ENCODE assay signal across 8 mouse cellular contexts in the genomic region with DNA sequence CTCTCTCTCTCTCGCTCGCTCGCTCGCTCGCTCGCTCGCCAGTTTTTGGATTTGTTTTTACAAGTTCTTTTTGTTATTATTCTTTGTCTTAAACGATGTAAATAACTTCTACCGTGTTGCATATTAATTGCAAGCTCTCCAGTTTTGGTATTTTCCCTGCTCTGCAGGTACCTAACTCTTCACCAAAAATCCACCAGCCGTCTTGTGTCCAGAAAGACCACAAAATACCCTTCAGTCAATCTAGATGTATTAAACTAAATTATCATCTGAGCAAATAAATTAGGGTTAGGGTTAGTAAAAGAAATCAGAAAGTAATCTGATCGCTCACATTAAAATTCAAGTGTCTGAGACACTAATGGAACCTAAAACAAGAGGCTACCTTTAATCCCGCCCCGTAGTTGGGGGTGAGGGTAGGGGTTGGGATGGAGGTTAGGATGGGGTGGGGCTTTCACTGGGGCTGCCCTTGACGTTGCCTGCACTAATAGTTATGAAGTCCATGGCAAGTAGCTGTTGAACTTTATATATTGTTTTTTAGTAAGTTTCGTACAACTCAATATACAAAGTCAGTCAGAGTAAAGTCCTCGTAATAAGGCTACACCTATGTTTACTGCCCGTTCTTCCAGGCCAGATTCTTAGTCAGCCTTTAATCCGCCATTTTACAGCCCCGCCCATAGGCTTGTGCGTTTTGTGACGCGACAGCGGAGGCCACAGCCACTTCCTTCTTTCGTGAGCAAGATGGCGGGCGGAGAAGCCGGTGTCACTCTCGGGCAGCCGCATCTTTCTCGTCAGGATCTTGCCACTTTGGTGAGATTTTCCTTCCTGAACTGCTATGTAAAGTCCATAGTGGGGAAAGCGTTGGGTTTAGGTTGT. TPM values are rescaled to one million over a fixed set of nuclear protein-coding genes. Genes with fewer than 3 reads are reported as not detected.
DNase-seq lines count a peak whose midpoint lies in the region; ATAC-seq and TF ChIP-seq lines count a peak whose summit lies in the region.

A gene (plus strand): TSS at position 662 of the 870 bp plus-strand sequence.

- no peaks in the 10 kb centered on the region for H3K4me1 ChIP-seq in spleen, adult 2 months (ENCODE audit: control insufficient read depth, insufficient read depth, insufficient read length)
- no peaks in the 10 kb centered on the region for H3K4me1 ChIP-seq in intestine, embryonic 16.5 days (ENCODE audit: control insufficient read depth, insufficient read depth, low read length)
- H3K4me1 ChIP-seq in liver, postnatal 0 days (ENCODE audit: insufficient read depth) = no peaks in the 10 kb centered on the region
- no peaks in the 10 kb centered on the region for H3K4me1 ChIP-seq in neural tube, embryonic 14.5 days (ENCODE audit: control insufficient read depth, insufficient read depth, low read length)

- no peaks in the 10 kb centered on the region for H3K9me3 ChIP-seq in intestine, embryonic 16.5 days (ENCODE audit: control insufficient read depth, low read length)
- H3K9me3 ChIP-seq in liver, postnatal 0 days (ENCODE audit: low read length) = no peaks in the 10 kb centered on the region
- H3K9me3 ChIP-seq in neural tube, embryonic 14.5 days (ENCODE audit: control insufficient read depth, low read length) = no peaks in the 10 kb centered on the region

- H3K4me2 ChIP-seq in intestine, embryonic 16.5 days (ENCODE audit: low read depth, low read length) = no peak within 1 kb of the TSS
- H3K4me2 ChIP-seq in liver, postnatal 0 days (ENCODE audit: low read depth, low read length) = peak within 1 kb of the TSS; percentile 49
- 0 out of 2 replicates have a peak within 1 kb of the TSS, but pooled peaks have one; percentile 20 for H3K4me2 ChIP-seq in neural tube, embryonic 14.5 days (ENCODE audit: low read depth, low read length)

- peak; percentile 94 for ATAC-seq in intestine, embryonic 16.5 days
- ATAC-seq in liver, postnatal 0 days = peak; percentile 100
- peak; percentile 93 for ATAC-seq in neural tube, embryonic 14.5 days (ENCODE audit: low read depth)

- WGBS in spleen, adult 2 months = 15% methylated on average over 26 of the region's 31 CpGs
- 31% methylated on average over 29 of the region's 31 CpGs for WGBS in intestine, embryonic 16.5 days
- WGBS in liver, postnatal 0 days (ENCODE audit: insufficient replicate concordance) = 23% methylated on average over 31 of the region's 31 CpGs
- WGBS in neural tube, embryonic 14.5 days = 39% methylated on average over 19 of the region's 31 CpGs

- H3K27ac ChIP-seq in spleen, adult 2 months (ENCODE audit: insufficient read depth, low read length) = peak within 1 kb of the TSS; percentile 68; the same call in 1 of the 2 replicates
- H3K27ac ChIP-seq in intestine, embryonic 16.5 days (ENCODE audit: low read length) = no peak within 1 kb of the TSS
- H3K27ac ChIP-seq in liver, postnatal 0 days (ENCODE audit: low read depth) = no peak within 1 kb of the TSS
- no peak within 1 kb of the TSS for H3K27ac ChIP-seq in neural tube, embryonic 14.5 days (ENCODE audit: low read depth, low read length)

- H3K4me3 ChIP-seq in spleen, adult 2 months (ENCODE audit: extremely low read depth, insufficient read depth, insufficient read length) = peak within 1 kb of the TSS; percentile 73
- H3K4me3 ChIP-seq in intestine, embryonic 16.5 days (ENCODE audit: low read length) = peak within 1 kb of the TSS; percentile 45
- H3K4me3 ChIP-seq in liver, postnatal 0 days (ENCODE audit: low read depth, low read length) = peak within 1 kb of the TSS; percentile 51
- peak within 1 kb of the TSS; percentile 30 for H3K4me3 ChIP-seq in neural tube, embryonic 14.5 days (ENCODE audit: low read depth, low read length)

- H3K36me3 ChIP-seq in spleen, adult 2 months (ENCODE audit: control insufficient read depth, insufficient read depth, low read length) = no peaks in the 10 kb centered on the region
- H3K36me3 ChIP-seq in intestine, embryonic 16.5 days (ENCODE audit: control insufficient read depth, insufficient read depth, low read length) = no peaks in the 10 kb centered on the region
- no peaks in the 10 kb centered on the region for H3K36me3 ChIP-seq in liver, postnatal 0 days (replicated peaks; ENCODE audit: insufficient read depth, low read length)
- no peaks in the 10 kb centered on the region for H3K36me3 ChIP-seq in neural tube, embryonic 14.5 days (ENCODE audit: control insufficient read depth, insufficient read depth, low read length)

- no peaks in the 10 kb centered on the region for H3K27me3 ChIP-seq in spleen, adult 2 months (ENCODE audit: control insufficient read depth, insufficient read depth, low read length)
- H3K27me3 ChIP-seq in intestine, embryonic 16.5 days (replicated peaks; ENCODE audit: control insufficient read depth, insufficient read depth, low read length) = no peaks in the 10 kb centered on the region
- no peaks in the 10 kb centered on the region for H3K27me3 ChIP-seq in liver, postnatal 0 days (ENCODE audit: insufficient read depth, low read length)
- H3K27me3 ChIP-seq in neural tube, embryonic 14.5 days (ENCODE audit: control insufficient read depth, insufficient read depth, low read length) = no peaks in the 10 kb centered on the region

- DNase-seq in spleen, adult 2 months (ENCODE audit: low read depth in 1 of 2, low spot score in 2 of 2) = peak; percentile 65 to 80
- DNase-seq in spleen, adult 12 weeks (ENCODE audit: low spot score) = no peak
- DNase-seq in embryo, embryonic 11 days = peak; percentile 79
- peak; percentile 53 for DNase-seq in gastrocnemius, postnatal 10 days
- peak; percentile 68 for DNase-seq in liver, postnatal 0 days
- peak; percentile 21 for DNase-seq in urinary bladder, postnatal 10 days (ENCODE audit: low spot score)

- TF ChIP-seq POLR2A in spleen, adult 2 months (IDR thresholded peaks at IDR 0.05; ENCODE audit: low read depth, low read length) = no peak

- no peak within 1 kb of the TSS; the same call in 1 of the 2 replicates for H3K9ac ChIP-seq in intestine, embryonic 16.5 days (ENCODE audit: low read depth, low read length)
- no peak within 1 kb of the TSS for H3K9ac ChIP-seq in liver, postnatal 0 days (replicated peaks)
- no peak within 1 kb of the TSS for H3K9ac ChIP-seq in neural tube, embryonic 14.5 days (replicated peaks; ENCODE audit: low read depth, low read length)

- no peak for TF ChIP-seq CTCF in spleen, adult 2 months (IDR thresholded peaks at IDR 0.05; ENCODE audit: extremely low read depth, insufficient read depth, insufficient read length, insufficient replicate concordance)
- no peak for TF ChIP-seq CTCF in liver, postnatal 0 days (IDR thresholded peaks at IDR 0.05; ENCODE audit: low read depth)

- TF ChIP-seq EP300 in liver, postnatal 0 days (IDR thresholded peaks at IDR 0.05; ENCODE audit: low read depth) = no peak

RNA-seq across cellular contexts. Expression of the gene that starts here (rescaled TPM):
- 4.5 and 5.7 TPM in 2 replicates for polyA plus RNA-seq in spleen, adult 2 months (2012; rRNA removed)
- total RNA-seq in gastrocnemius, postnatal 10 days (2021) = 10 to 100 TPM in 1 of 2 experiments, not detected in 1; 49.8 TPM
- polyA plus RNA-seq in intestine, embryonic 16.5 days (2015; fragmentation: Nextera tagmentation; extraction: Ambion mirVana) = 16.5 and 29.2 TPM in 2 replicates
- not detected in 2 replicates for polyA plus RNA-seq in liver, postnatal 0 days (2015; fragmentation: Nextera tagmentation; extraction: Ambion mirVana)
- 56.5 TPM in 1 of 2 replicates, not detected in the other for polyA plus RNA-seq in neural tube, embryonic 14.5 days (2014; fragmentation: Nextera tagmentation; extraction: Ambion mirVana)
